Mouse (Mus musculus): Measurements from ENCODE around the gene Vps41. TPM values are rescaled to one million over a fixed set of nuclear protein-coding genes. Genes with fewer than 3 reads are reported as not detected.
A peak's percentile ranks its signal among the peaks of the same experiment; 100 is the strongest.

Vps41 gene
- polyA plus RNA-seq, 1 experiment: 9.7 TPM

DNA sequence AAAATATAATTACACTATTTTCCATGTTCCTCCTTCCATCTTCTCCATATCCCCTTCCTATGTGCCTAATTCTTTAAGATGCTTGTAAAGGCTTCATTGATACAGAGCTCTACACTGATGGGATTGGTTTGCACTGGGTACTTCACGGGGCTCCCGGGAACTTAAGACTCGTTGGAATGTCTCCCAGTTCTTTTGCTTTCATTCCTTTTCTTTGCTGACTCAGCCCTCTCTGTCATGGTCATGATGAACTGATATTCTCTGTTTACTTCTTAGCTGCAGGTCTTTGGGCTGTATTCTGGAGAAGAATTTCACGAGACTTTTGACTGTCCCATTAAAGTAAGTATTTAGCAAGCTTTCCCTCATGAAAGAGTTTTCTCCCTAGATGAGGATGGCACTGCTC lies 74.2 kb downstream of the Vps41 start:
- Histone ChIP-seq H3K36me3 (ENCODE audit: control insufficient read depth, insufficient read depth, low read length) (no peaks in the 10 kb centered on the region; the same call in 1 of the 2 replicates), H3K4me3 (ENCODE audit: extremely low read depth, insufficient read depth, insufficient read length) (no peak overlapping the region), H3K27me3 (ENCODE audit: control insufficient read depth, insufficient read depth, low read length) (no peaks in the 10 kb centered on the region), H3K4me1 (ENCODE audit: control insufficient read depth, insufficient read depth, insufficient read length) (peaks cover 3% of the 10 kb centered on the region; the same call in 1 of the 2 replicates), H3K27ac (ENCODE audit: insufficient read depth, low read length) (no peak overlapping the region)
- whole genome bisulfite sequencing: 84% methylated on average over 4 of the region's 4 CpGs
- no peak for DNase-seq (ENCODE audit: low read depth in 1 of 2, low spot score in 2 of 2)
- TF ChIP-seq CTCF (IDR thresholded peaks at IDR 0.05; ENCODE audit: extremely low read depth, insufficient read depth, insufficient read length, insufficient replicate concordance) (no peak), POLR2A (IDR thresholded peaks at IDR 0.05; ENCODE audit: low read depth, low read length) (no peak)

DNA sequence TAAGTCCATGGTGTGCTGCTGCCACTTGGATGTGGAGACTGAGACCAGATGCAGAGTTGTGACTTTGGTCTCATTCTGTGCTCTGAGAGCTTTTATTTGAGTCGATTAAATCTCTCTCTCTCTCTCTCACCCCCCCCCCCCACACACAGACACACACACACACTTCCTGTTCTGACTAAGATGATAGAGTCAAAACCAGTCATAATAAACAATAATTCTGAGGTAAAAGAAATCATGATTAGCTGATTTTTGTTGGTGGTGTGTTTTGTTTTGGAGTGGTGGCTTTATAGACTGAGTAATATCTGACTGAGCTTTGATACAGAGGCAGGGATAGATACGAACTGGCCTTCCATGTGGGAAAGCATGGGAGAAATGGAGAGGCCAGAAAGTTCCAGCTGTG lies 74.6 kb downstream of the Vps41 start:
- Histone ChIP-seq H3K4me3 (ENCODE audit: extremely low read depth, insufficient read depth, insufficient read length) (no peak overlapping the region), H3K27me3 (ENCODE audit: control insufficient read depth, insufficient read depth, low read length) (no peaks in the 10 kb centered on the region), H3K27ac (ENCODE audit: insufficient read depth, low read length) (no peak overlapping the region), H3K4me1 (ENCODE audit: control insufficient read depth, insufficient read depth, insufficient read length) (peaks cover 3% of the 10 kb centered on the region; the same call in 1 of the 2 replicates), H3K36me3 (ENCODE audit: control insufficient read depth, insufficient read depth, low read length) (no peaks in the 10 kb centered on the region; the same call in 1 of the 2 replicates)
- WGBS: 83% methylated on average over 2 of the region's 2 CpGs
- DNase-seq (ENCODE audit: low read depth in 1 of 2, low spot score in 2 of 2): no peak
- no peak for TF ChIP-seq POLR2A (IDR thresholded peaks at IDR 0.05; ENCODE audit: low read depth, low read length)
- TF ChIP-seq CTCF (IDR thresholded peaks at IDR 0.05; ENCODE audit: extremely low read depth, insufficient read depth, insufficient read length, insufficient replicate concordance): no peak

DNA sequence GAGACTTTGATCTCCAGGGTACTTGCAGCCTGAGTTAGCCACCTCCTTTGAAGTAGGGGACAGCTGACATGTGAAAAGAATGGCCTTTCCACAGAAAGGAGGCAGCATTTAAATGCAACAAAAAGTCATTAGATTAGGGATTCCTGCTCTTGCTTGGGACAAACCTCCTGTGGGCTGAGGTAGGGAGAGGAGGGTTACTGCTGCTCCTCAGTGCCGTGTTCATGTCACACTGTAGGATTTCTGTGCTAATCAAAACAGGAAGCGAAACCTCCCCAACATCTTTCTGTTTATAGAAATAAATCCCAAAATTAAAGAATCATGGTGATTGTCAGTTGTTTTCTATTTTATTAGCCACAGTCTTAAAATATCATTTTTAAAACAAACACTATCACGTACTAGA lies 77.4 kb downstream of the Vps41 start:
- H3K4me3 ChIP-seq (ENCODE audit: extremely low read depth, insufficient read depth, insufficient read length): no peak overlapping the region
- H3K36me3 ChIP-seq (ENCODE audit: control insufficient read depth, insufficient read depth, low read length): no peaks in the 10 kb centered on the region; the same call in 1 of the 2 replicates
- no peak overlapping the region for H3K27ac ChIP-seq (ENCODE audit: insufficient read depth, low read length)
- H3K27me3 ChIP-seq (ENCODE audit: control insufficient read depth, insufficient read depth, low read length): no peaks in the 10 kb centered on the region
- no peak for DNase-seq (ENCODE audit: low read depth in 1 of 2, low spot score in 2 of 2)
- H3K4me1 ChIP-seq (ENCODE audit: control insufficient read depth, insufficient read depth, insufficient read length): peaks cover 3% of the 10 kb centered on the region; the same call in 1 of the 2 replicates
- TF ChIP-seq POLR2A (IDR thresholded peaks at IDR 0.05; ENCODE audit: low read depth, low read length): no peak
- TF ChIP-seq CTCF (IDR thresholded peaks at IDR 0.05; ENCODE audit: extremely low read depth, insufficient read depth, insufficient read length, insufficient replicate concordance): no peak
- 72% methylated on average over 3 of the region's 3 CpGs for WGBS

GRCm38 (mm10) chr13:18797555-18797954 lies 80.5 kb downstream of the Vps41 start:
- H3K27me3 ChIP-seq (ENCODE audit: control insufficient read depth, insufficient read depth, low read length): no peaks in the 10 kb centered on the region
- no peaks in the 10 kb centered on the region for H3K36me3 ChIP-seq (ENCODE audit: control insufficient read depth, insufficient read depth, low read length)
- DNase-seq (ENCODE audit: low read depth in 1 of 2, low spot score in 2 of 2): no peak
- no peaks in the 10 kb centered on the region for H3K4me1 ChIP-seq (ENCODE audit: control insufficient read depth, insufficient read depth, insufficient read length)
- WGBS: 92% methylated on average over 5 of the region's 5 CpGs
- H3K4me3 ChIP-seq (ENCODE audit: extremely low read depth, insufficient read depth, insufficient read length): no peak overlapping the region
- no peak for TF ChIP-seq POLR2A (IDR thresholded peaks at IDR 0.05; ENCODE audit: low read depth, low read length)
- no peak for TF ChIP-seq CTCF (IDR thresholded peaks at IDR 0.05; ENCODE audit: extremely low read depth, insufficient read depth, insufficient read length, insufficient replicate concordance)
- H3K27ac ChIP-seq (ENCODE audit: insufficient read depth, low read length): no peak overlapping the region

DNA sequence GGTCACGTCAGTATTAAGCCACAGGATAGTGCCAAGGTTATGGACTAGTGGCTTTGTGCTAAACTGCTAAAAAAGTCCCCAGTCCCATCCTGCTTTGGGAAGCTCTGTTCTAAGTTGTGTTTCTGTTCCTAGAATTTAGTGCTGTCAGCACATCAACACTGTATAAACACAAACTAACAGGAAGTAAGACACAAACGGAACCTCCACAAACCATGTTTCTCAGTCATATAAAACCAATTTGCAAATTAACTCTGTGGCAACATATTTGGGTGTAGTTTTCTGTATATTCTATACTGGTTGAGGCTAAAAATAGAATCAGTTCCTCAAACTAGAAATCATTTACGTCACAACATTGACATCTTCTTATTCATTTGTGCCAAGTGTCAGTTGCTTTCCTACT lies 83.3 kb downstream of the Vps41 start:
- Histone ChIP-seq H3K27ac (ENCODE audit: insufficient read depth, low read length) (no peak overlapping the region), H3K27me3 (ENCODE audit: control insufficient read depth, insufficient read depth, low read length) (no peaks in the 10 kb centered on the region), H3K4me1 (ENCODE audit: control insufficient read depth, insufficient read depth, insufficient read length) (no peaks in the 10 kb centered on the region), H3K36me3 (ENCODE audit: control insufficient read depth, insufficient read depth, low read length) (no peaks in the 10 kb centered on the region), H3K4me3 (ENCODE audit: extremely low read depth, insufficient read depth, insufficient read length) (no peak overlapping the region)
- DNase-seq (ENCODE audit: low read depth in 1 of 2, low spot score in 2 of 2): no peak
- WGBS: 53% methylated on average over 3 of the region's 3 CpGs
- TF ChIP-seq CTCF (IDR thresholded peaks at IDR 0.05; ENCODE audit: extremely low read depth, insufficient read depth, insufficient read length, insufficient replicate concordance) (no peak), POLR2A (IDR thresholded peaks at IDR 0.05; ENCODE audit: low read depth, low read length) (no peak)

- no peak for TF ChIP-seq POLR2A (IDR thresholded peaks at IDR 0.05; ENCODE audit: low read depth, low read length)
- TF ChIP-seq CTCF (IDR thresholded peaks at IDR 0.05; ENCODE audit: extremely low read depth, insufficient read depth, insufficient read length, insufficient replicate concordance): no peak
- Histone ChIP-seq H3K4me1 (ENCODE audit: control insufficient read depth, insufficient read depth, insufficient read length) (no peaks in the 10 kb centered on the region), H3K36me3 (ENCODE audit: control insufficient read depth, insufficient read depth, low read length) (peaks cover 10% of the 10 kb centered on the region), H3K27me3 (ENCODE audit: control insufficient read depth, insufficient read depth, low read length) (no peaks in the 10 kb centered on the region), H3K4me3 (ENCODE audit: extremely low read depth, insufficient read depth, insufficient read length) (no peak overlapping the region), H3K27ac (ENCODE audit: insufficient read depth, low read length) (no peak overlapping the region)
- no peak for DNase-seq (ENCODE audit: low read depth in 1 of 2, low spot score in 2 of 2)
- WGBS: 89% methylated on average over 4 of the region's 4 CpGs
These were observed 92.4 kb downstream of the Vps41 start for GRCm38 (mm10) chr13:18809465-18809864.

DNA sequence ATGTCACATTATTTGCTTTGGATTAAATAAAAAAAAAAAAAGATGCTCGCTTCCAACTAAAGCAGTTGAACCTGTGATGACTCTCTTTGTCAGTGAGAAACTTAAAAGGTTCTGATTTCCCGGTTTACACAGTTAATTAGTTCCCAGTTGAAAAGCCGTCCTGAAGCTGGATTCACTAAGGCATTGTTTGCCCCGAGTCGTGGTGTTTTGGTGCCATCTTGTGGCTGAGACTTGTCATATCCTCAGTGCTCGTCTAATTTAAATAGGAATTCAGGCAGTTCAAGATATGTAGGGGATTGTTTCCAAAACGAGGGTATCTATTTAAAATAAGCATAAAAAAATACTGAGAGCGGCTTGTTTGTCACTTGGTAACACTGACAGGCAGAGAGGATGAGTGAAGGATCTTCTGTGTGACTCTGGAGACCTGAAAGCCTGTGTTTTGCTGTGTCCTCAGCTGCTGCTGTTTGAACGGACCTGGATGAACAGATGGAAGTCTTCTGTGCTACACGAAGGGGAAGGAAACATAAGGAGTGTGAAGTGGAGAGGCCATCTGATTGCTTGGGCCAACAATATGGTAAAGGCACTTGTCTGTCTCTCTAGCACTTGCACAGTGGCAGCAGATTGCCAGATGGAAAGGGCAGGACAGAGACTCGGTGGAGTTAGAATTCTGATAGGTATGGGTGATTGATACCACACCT lies 93.0 kb downstream of the Vps41 start:
- WGBS: 35% methylated on average over 11 of the region's 11 CpGs
- Histone ChIP-seq H3K4me3 (ENCODE audit: extremely low read depth, insufficient read depth, insufficient read length) (no peak overlapping the region), H3K27me3 (ENCODE audit: control insufficient read depth, insufficient read depth, low read length) (no peaks in the 10 kb centered on the region), H3K27ac (ENCODE audit: insufficient read depth, low read length) (no peak overlapping the region), H3K4me1 (ENCODE audit: control insufficient read depth, insufficient read depth, insufficient read length) (no peaks in the 10 kb centered on the region), H3K36me3 (ENCODE audit: control insufficient read depth, insufficient read depth, low read length) (peaks cover 10% of the 10 kb centered on the region)
- peak; percentile 25 to 32 for DNase-seq (ENCODE audit: low read depth in 1 of 2, low spot score in 2 of 2)
- TF ChIP-seq POLR2A (IDR thresholded peaks at IDR 0.05; ENCODE audit: low read depth, low read length) (no peak), CTCF (IDR thresholded peaks at IDR 0.05; ENCODE audit: extremely low read depth, insufficient read depth, insufficient read length, insufficient replicate concordance) (peak; percentile 72; the same call in 1 of the 2 replicates)
